Mouse (Mus musculus) ovary, postnatal 14 days (tissue): Measurements from ENCODE around the gene Icmt.
A peak's percentile ranks its signal among the peaks of the same experiment; 100 is the strongest.

Source experiments
- DNase-seq: peaks from one replicate; pipeline ENCODE4 v3.0.0; 2022; ENCODE audit warnings: low spot score

The Icmt gene

GRCm38 (mm10) chr4:152296874-152297861 is at the start of gene Icmt:
TSS of gene Icmt (plus strand) at chr4:152297227.
- peak; percentile 100 for DNase-seq

DNA sequence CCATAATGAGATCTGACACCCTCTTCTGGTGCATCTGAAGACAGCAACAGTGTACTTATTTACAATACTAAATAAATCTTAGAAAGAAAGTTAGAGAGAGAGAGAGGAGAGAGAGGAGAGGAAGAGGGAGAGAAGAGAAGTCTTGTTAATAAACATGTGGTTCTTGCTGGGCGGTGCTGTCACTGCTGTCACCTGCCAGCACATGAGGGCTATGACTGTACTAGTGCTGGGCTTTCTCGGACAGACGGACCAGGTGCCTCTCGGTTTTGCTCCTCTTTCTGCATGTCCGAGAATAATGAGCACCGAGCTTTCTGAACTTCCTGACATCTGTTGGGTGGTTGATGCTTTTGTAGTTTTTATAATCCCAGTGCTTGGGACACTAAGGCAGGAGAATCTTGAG is 46.4 kb upstream of the Icmt start:
- DNase-seq, result no peak

GRCm38 (mm10) chr4:152253183-152253759 is 43.8 kb upstream of the Icmt start:
- DNase-seq, result no peak

DNA sequence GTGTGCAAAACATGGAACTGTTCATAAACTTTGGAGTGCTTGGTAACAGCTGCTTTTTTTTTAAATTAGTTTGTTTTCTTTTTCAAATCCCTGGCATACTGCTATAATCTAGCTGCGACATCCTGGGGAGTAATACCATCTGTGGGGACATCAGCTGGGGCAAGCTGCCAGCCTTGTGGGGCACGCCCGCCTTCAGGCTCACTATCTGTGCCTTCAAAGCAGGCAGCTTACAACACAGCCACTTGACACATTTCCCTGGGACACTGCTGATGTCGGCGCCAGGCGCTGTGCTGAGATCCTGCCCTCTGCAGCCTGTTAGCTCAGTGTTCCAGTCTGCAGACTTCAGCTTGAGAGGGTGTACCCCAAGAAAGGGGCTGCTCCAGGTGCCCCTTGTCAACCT is 40.0 kb upstream of the Icmt start:
- DNase-seq, result no peak

DNA sequence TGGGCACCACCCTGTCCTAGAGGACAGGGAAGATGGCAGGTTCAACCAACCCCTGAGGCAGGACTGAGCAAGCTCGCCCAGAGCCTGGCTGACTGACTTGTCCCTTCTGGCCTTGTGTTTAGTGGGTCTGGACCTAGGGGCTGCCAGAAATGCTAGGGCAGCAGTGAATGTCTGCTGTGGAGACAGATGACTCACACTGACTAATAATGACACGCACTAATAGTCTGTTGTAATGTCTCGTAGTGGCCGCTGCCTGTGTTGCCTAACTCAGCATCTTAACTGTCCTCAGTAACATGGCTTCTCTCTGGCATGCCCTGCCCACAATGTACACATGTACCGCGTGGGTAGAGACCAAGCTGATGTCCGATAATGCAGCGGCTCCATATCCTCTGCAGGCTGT is 36.6 kb upstream of the Icmt start:
- no peak for DNase-seq

GRCm38 (mm10) chr4:152262187-152262586 is 34.8 kb upstream of the Icmt start:
- DNase-seq, result no peak

GRCm38 (mm10) chr4:152263089-152263488 is 33.9 kb upstream of the Icmt start:
- DNase-seq, result no peak

GRCm38 (mm10) chr4:152263512-152264176 is 33.4 kb upstream of the Icmt start:
- no peak for DNase-seq

- no peak for DNase-seq
Observed at GRCm38 (mm10) chr4:152264177-152264530, 32.9 kb upstream of the Icmt start.

DNA sequence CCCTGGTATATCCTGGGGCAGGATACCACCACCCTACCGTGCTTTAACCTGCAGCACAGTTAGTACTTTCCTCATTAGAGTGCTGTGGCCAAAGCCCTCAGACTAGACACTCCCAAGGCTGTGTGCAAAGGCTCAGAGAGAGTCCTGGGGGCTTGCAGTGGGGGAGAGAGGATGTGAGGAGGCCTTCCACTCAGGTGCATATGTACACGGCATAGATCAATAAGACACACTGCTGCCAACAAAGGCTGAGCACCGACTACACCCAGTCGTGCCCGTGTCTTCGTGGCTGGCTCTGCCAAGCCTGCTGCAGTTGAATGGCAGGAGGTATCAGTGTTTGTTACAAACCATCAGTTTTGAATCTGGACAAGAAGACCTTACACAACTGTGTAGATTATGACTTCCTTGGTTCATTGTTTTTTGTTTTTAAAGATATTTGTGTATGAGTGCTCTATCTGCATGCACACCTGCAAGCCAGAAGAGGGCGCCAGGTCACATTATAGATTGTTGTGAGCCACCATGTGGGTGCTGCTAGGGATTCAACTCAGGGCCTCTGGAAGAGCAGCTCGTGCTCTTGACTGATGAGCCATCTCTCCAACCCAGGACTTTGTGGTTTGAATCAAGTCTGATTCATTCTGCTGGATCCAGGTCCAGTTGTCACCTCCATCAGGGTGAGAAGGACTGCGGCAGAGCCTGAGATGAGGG is 32.0 kb upstream of the Icmt start:
- no peak for DNase-seq

DNA sequence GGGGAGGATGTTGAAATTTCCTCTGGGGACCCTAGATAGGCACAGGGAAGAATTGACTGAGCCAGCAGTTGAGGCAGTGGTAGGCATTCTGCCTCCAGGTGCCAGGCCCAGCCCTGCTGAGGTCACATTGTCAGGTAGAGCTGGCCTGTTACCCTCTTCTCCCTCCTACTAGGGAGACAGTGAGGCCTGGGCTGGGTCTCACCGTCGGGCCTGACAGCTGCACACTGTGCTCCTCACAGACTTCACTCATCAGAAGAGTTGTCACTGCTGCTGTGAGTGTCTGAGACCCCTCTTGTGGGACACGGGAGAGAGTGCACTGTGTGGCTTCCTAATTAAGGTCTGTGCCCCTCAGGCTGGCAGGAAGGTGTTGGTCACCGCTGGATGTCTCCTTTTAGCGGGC is 31.2 kb upstream of the Icmt start:
- no peak for DNase-seq

DNA sequence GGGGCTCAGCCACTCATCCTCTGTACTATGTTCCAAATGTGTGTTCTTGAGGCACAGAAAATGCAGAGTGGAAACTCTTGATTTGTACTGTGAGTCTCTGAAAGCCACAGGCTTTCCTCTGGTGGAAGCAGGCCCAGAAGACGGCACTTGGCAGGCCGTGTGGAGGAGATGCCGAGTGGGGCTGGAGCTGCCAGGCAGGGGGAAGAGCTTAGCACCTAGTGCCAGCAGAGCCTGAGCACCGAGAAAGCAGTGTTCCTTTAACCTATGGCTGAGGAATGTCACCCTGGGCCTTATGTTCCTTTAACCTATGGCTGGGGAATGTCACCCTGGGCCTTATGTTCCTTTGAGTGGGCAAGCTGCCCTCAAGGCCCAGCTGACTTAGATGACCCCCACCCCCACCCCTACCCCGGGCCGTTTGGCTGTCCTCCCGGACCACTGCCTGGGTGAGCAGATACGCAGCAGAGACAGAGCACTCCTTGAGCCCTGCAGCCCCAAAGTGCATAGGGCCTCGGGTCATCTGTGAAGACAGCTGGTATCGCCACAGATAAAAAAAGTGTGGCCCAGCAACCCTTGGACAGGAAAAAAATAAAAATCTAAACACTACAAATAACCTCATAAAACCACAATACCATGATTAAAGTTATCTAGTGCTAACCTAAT is 30.7 kb upstream of the Icmt start:
- no peak for DNase-seq

GRCm38 (mm10) chr4:152267748-152268369 is 29.2 kb upstream of the Icmt start:
- no peak for DNase-seq

GRCm38 (mm10) chr4:152269967-152270366 is 27.1 kb upstream of the Icmt start:
- no peak for DNase-seq

DNA sequence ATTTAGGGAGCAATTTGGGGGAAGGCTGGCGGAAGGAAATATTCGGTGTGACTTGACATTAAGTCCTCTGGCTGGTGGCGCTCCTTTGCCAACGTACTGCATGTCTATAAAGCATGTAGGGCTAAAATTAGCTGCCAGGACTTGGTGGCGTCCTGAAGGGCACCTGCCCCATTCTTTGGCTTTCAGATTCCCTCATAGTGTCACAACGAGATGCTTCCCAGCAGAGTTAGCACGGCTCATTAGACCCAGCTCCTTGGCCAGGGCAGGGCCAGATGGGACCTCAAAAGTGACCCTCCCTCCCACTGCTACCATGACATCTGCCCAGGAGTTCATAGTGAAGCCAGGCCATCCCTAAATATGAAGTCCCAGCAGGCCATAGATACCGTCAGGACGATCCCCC is 26.4 kb upstream of the Icmt start:
- DNase-seq, result no peak

GRCm38 (mm10) chr4:152271334-152271733 is 25.7 kb upstream of the Icmt start:
- no peak for DNase-seq

GRCm38 (mm10) chr4:152272006-152272405 is 25.0 kb upstream of the Icmt start:
- no peak for DNase-seq

- no peak for DNase-seq
Observed at GRCm38 (mm10) chr4:152272449-152273049, 24.5 kb upstream of the Icmt start.

DNA sequence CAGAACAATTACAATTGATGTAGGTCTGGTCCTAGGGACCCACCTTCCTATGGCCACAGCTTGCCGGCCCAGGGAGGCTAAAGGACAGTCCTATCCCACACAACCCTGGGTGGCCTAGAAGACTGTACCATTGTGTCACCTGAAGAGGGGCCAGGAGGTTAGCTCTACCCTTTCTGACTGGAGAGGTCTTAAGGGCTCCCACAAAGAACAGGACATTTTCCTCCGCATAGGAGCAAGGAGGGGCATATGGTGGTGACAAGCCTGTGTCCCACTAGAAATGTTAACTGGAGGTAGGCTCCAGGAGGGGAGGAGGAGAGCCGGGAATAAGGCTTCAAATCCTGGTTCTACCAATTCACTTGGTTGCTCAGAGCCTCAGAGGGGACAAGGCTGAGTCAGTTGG is 23.8 kb upstream of the Icmt start:
- no peak for DNase-seq

DNA sequence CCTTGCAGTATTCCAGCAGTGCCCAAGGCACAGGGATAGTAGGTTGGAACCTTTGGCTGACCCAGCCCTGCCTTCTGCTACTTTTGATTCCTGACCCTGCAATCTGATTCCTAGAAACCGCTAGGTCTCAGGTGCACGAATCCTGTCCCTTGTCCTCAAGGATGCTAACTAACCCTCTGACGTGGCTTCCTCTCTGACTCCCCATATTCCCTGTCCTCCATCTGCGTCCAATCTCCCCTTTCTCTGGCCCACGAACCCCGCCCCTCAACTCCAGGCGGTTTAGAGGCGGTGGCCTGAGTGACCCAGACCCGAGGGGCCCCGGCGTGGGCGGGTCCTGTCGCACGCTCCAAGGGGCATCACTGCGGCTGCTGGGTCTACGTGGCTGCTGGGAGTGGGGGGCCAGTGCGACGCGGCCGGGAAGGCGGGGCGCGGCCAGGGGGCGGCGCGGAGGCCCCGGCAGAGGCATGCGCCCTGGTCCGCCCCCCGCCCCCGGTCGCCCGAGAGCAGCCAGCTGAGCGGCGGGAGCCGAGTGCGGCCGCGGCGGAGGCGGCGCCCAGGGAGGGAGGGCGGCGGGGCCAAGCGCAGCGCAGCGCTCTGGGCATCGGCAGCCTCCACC is 23.3 kb upstream of the Icmt start, which contains the start of gene Gpr153:
Gene Gpr153 (plus strand): TSS at position 612 of the 616 bp plus-strand sequence.
- DNase-seq, result no peak
